Mouse (Mus musculus): Measurements from ENCODE around the gene Gm49369. TPM values are rescaled to one million over a fixed set of nuclear protein-coding genes. Genes with fewer than 3 reads are reported as not detected.

Gm49369 gene
- polyA plus RNA-seq, 1 experiment from 2014 or later, result not detected

GRCm38 (mm10) chr7:142371398-142371767 is 11.1 kb downstream of the Gm49369 start:
- ATAC-seq, result no peak
- Histone ChIP-seq H3K9me3 (ENCODE audit: control insufficient read depth) (no peaks in the 10 kb centered on the region), H3K27me3 (replicated peaks; ENCODE audit: control insufficient read depth, insufficient read depth, low read length) (peaks cover 29% of the 10 kb centered on the region), H3K36me3 (ENCODE audit: control insufficient read depth, insufficient read depth) (peaks cover 9% of the 10 kb centered on the region; the same call in 1 of the 2 replicates), H3K27ac (ENCODE audit: low read depth, low read length) (no peak overlapping the region), H3K4me1 (replicated peaks; ENCODE audit: control insufficient read depth, insufficient read depth, low read length) (no peaks in the 10 kb centered on the region), H3K4me2 (replicated peaks; ENCODE audit: low read depth) (peak overlapping the region; percentile 63), H3K9ac (ENCODE audit: low read depth, low read length) (no peak overlapping the region), H3K4me3 (ENCODE audit: low read depth, low read length) (peak overlapping the region; percentile 35)
- WGBS, result 19% methylated on average over 11 of the region's 11 CpGs
- TF ChIP-seq CTCF (IDR thresholded peaks at IDR 0.05; ENCODE audit: low read depth), result no peak

DNA sequence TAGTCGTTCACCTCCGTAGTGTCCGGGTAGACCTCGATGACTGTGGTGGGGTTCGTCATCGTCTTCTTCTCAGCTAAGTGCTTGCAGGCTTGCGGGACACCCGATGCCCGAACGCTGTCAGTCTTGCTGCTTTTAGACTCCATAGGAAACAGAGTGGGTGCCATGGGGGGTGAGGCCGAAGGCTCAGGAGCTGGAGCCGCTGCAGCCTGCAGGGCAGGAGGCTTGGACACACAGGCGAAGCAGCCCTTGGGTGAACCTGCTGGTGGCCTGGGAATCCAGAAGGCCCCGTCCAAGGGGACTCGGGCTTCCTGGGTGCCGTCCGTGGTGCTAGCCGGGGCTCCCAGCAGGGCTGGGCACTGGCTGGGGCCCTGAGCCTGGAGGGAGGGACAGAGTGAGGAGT is 11.5 kb downstream of the Gm49369 start:
- Histone ChIP-seq H3K9ac (ENCODE audit: low read depth, low read length) (no peak overlapping the region), H3K36me3 (ENCODE audit: control insufficient read depth, insufficient read depth) (peaks cover 4% of the 10 kb centered on the region; the same call in 1 of the 2 replicates), H3K27ac (ENCODE audit: low read depth, low read length) (no peak overlapping the region), H3K4me3 (ENCODE audit: low read depth, low read length) (no peak overlapping the region), H3K27me3 (replicated peaks; ENCODE audit: control insufficient read depth, insufficient read depth, low read length) (peaks cover 29% of the 10 kb centered on the region), H3K9me3 (ENCODE audit: control insufficient read depth) (no peaks in the 10 kb centered on the region), H3K4me1 (replicated peaks; ENCODE audit: control insufficient read depth, insufficient read depth, low read length) (no peaks in the 10 kb centered on the region), H3K4me2 (replicated peaks; ENCODE audit: low read depth) (no peak overlapping the region)
- 81% methylated on average over 18 of the region's 18 CpGs for WGBS
- no peak for TF ChIP-seq CTCF (IDR thresholded peaks at IDR 0.05; ENCODE audit: low read depth)
- no peak for ATAC-seq

- H3K4me1 ChIP-seq (replicated peaks; ENCODE audit: control insufficient read depth, insufficient read depth, low read length), result no peaks in the 10 kb centered on the region
- H3K27me3 ChIP-seq (replicated peaks; ENCODE audit: control insufficient read depth, insufficient read depth, low read length), result peaks cover 29% of the 10 kb centered on the region
- ATAC-seq, result no peak
- no peaks in the 10 kb centered on the region for H3K9me3 ChIP-seq (ENCODE audit: control insufficient read depth)
- no peak overlapping the region for H3K4me3 ChIP-seq (ENCODE audit: low read depth, low read length)
- no peaks in the 10 kb centered on the region for H3K36me3 ChIP-seq (ENCODE audit: control insufficient read depth, insufficient read depth)
- H3K27ac ChIP-seq (ENCODE audit: low read depth, low read length), result no peak overlapping the region
- TF ChIP-seq CTCF (IDR thresholded peaks at IDR 0.05; ENCODE audit: low read depth), result no peak
- no peak overlapping the region for H3K9ac ChIP-seq (ENCODE audit: low read depth, low read length)
- H3K4me2 ChIP-seq (replicated peaks; ENCODE audit: low read depth), result no peak overlapping the region
- WGBS, result 60% methylated on average over 6 of the region's 6 CpGs
Observed at GRCm38 (mm10) chr7:142369820-142370219, 12.6 kb downstream of the Gm49369 start.

DNA sequence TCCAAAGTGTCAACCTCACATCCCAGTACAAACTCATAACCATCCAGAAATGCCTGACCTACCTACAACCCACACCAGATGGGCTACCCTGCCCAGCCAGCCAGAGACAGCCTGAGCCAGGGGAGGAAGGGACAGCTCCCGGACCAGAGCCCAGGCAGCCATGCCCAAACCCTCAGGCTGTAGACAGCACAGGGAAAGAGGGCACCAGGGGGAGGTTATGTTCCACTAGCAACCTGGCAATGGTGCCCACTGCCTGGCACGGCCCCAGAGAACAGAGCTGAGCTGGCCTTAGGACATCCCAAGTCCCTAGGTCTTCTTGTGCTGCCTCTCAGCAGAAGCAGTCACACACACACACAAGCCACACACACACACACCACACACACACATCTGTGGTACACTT is 13.6 kb downstream of the Gm49369 start:
- TF ChIP-seq CTCF (IDR thresholded peaks at IDR 0.05; ENCODE audit: low read depth), result no peak
- Histone ChIP-seq H3K4me1 (replicated peaks; ENCODE audit: control insufficient read depth, insufficient read depth, low read length) (no peaks in the 10 kb centered on the region), H3K27me3 (replicated peaks; ENCODE audit: control insufficient read depth, insufficient read depth, low read length) (peaks cover 29% of the 10 kb centered on the region), H3K4me3 (ENCODE audit: low read depth, low read length) (no peak overlapping the region), H3K9ac (ENCODE audit: low read depth, low read length) (no peak overlapping the region), H3K36me3 (ENCODE audit: control insufficient read depth, insufficient read depth) (no peaks in the 10 kb centered on the region), H3K4me2 (replicated peaks; ENCODE audit: low read depth) (no peak overlapping the region), H3K27ac (ENCODE audit: low read depth, low read length) (no peak overlapping the region), H3K9me3 (ENCODE audit: control insufficient read depth) (no peaks in the 10 kb centered on the region)
- 75% methylated on average over 2 of the region's 2 CpGs for WGBS
- no peak for ATAC-seq

DNA sequence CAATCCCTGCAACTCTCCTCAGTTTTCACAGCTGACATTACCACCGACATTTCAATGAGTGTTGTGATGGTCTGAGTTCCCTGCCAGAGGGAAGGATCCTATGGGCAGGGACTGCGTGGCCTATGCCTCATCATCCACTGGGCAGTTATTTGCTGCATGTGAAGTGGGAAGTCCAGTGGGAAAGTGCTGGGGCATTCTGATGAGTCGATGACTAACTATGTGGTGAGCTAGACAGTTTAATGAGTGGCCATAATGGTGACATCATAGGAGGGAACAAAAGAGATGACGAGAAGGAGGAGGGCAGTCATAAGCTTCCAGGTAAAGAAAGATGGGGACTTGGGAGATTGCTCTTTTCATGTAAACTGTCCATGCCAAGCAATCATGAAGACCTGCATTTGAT is 19.4 kb downstream of the Gm49369 start:
- Histone ChIP-seq H3K36me3 (ENCODE audit: control insufficient read depth, insufficient read depth) (no peaks in the 10 kb centered on the region), H3K27ac (ENCODE audit: low read depth, low read length) (no peak overlapping the region), H3K4me1 (replicated peaks; ENCODE audit: control insufficient read depth, insufficient read depth, low read length) (no peaks in the 10 kb centered on the region), H3K27me3 (replicated peaks; ENCODE audit: control insufficient read depth, insufficient read depth, low read length) (no peaks in the 10 kb centered on the region), H3K9ac (ENCODE audit: low read depth, low read length) (no peak overlapping the region), H3K4me3 (ENCODE audit: low read depth, low read length) (no peak overlapping the region), H3K9me3 (ENCODE audit: control insufficient read depth) (no peaks in the 10 kb centered on the region), H3K4me2 (replicated peaks; ENCODE audit: low read depth) (no peak overlapping the region)
- ATAC-seq, result no peak
- no peak for TF ChIP-seq CTCF (IDR thresholded peaks at IDR 0.05; ENCODE audit: low read depth)
- 62% methylated on average over 4 of the region's 4 CpGs for WGBS

DNA sequence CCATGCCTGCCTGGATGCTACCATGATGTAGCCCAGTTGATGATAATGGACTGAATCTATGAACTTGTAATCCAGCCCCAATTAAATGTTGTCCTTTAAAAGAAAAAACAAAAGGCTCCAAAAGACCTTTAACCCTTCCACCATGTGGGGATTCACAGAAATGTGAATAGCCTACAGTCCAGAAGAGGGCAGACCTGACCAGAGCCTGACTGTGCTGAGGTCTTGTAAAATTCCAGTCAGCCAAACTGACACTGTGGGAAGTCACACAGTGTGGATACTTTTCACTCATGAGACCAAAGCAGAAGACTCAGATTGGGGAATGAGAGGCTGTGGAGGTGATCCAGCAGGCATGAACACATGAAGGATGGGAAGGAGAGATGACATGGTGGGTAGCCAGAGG is 21.7 kb downstream of the Gm49369 start:
- Histone ChIP-seq H3K27me3 (replicated peaks; ENCODE audit: control insufficient read depth, insufficient read depth, low read length) (no peaks in the 10 kb centered on the region), H3K4me3 (ENCODE audit: low read depth, low read length) (no peak overlapping the region), H3K4me1 (replicated peaks; ENCODE audit: control insufficient read depth, insufficient read depth, low read length) (no peaks in the 10 kb centered on the region), H3K4me2 (replicated peaks; ENCODE audit: low read depth) (no peak overlapping the region), H3K9ac (ENCODE audit: low read depth, low read length) (no peak overlapping the region), H3K27ac (ENCODE audit: low read depth, low read length) (no peak overlapping the region), H3K36me3 (ENCODE audit: control insufficient read depth, insufficient read depth) (no peaks in the 10 kb centered on the region), H3K9me3 (ENCODE audit: control insufficient read depth) (no peaks in the 10 kb centered on the region)
- TF ChIP-seq CTCF (IDR thresholded peaks at IDR 0.05; ENCODE audit: low read depth), result peak; percentile 54
- ATAC-seq, result no peak

DNA sequence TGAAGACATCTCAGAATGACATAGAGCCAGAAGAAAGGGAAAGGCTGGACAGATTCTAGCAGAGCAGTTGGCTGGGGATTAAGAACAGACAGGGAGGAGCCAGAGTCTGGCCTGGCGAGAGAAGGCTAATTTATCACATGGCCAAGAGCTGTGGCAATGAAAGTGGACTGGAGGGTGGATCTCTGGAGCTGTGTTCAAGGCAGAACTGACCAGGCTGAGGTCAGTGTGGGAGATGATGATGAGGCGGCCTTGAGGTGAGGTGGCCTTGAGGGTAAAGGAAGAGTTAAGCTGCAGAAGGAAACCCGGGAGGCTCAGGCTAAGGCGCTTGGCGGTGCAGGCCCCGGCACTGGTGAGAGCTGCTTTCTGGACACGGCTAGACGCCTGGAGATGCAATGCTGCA is 23.3 kb downstream of the Gm49369 start:
- no peaks in the 10 kb centered on the region for H3K36me3 ChIP-seq (ENCODE audit: control insufficient read depth, insufficient read depth)
- WGBS, result 56% methylated on average over 8 of the region's 8 CpGs
- H3K27me3 ChIP-seq (replicated peaks; ENCODE audit: control insufficient read depth, insufficient read depth, low read length), result no peaks in the 10 kb centered on the region
- ATAC-seq, result no peak
- no peak overlapping the region for H3K4me3 ChIP-seq (ENCODE audit: low read depth, low read length)
- no peak overlapping the region for H3K27ac ChIP-seq (ENCODE audit: low read depth, low read length)
- H3K9ac ChIP-seq (ENCODE audit: low read depth, low read length), result no peak overlapping the region
- no peaks in the 10 kb centered on the region for H3K9me3 ChIP-seq (ENCODE audit: control insufficient read depth)
- H3K4me1 ChIP-seq (replicated peaks; ENCODE audit: control insufficient read depth, insufficient read depth, low read length), result no peaks in the 10 kb centered on the region
- TF ChIP-seq CTCF (IDR thresholded peaks at IDR 0.05; ENCODE audit: low read depth), result no peak
- H3K4me2 ChIP-seq (replicated peaks; ENCODE audit: low read depth), result no peak overlapping the region
